Mouse (Mus musculus) midbrain, postnatal 0 days (tissue): ENCODE measurements around the gene RPS10-NUDT3. TPM values are rescaled to one million over a fixed set of nuclear protein-coding genes. Genes with fewer than 3 reads are reported as not detected.

Experiments used
- ATAC-seq: fragments of 200-750 bp; cut with Nextera tagmentation; 2 replicates; pipeline ENCODE4 v1.8.0; 2017; ENCODE audit warnings: moderate number of reproducible peaks, mild to moderate bottlenecking, moderate TSS enrichment, moderate library complexity; ENCODE audit not compliant: low FRiP score
- DNase-seq: peaks from one replicate; pipeline ENCODE4 v3.0.0-alpha.2; 2015; ENCODE audit warnings: low spot score
- H3K27ac ChIP-seq: fragments of 300-500 bp; sonication (generic); 2 replicates; pipeline ENCODE4 v1.5.1; 2014; ENCODE audit warnings: low read depth, mild to moderate bottlenecking, low read length, mixed read lengths
- H3K27me3 ChIP-seq: fragments of 300-500 bp; sonication (generic); 2 replicates; pipeline ENCODE4 v1.6.1; 2014; ENCODE audit warnings: low read length, control low read depth, mixed read lengths; ENCODE audit not compliant: insufficient read depth
- H3K36me3 ChIP-seq: fragments of 300-500 bp; sonication (generic); 2 replicates; pipeline ENCODE4 v1.6.1; 2014; ENCODE audit warnings: low read length, control low read depth, mixed read lengths; ENCODE audit not compliant: insufficient read depth
- H3K4me1 ChIP-seq: fragments of 300-500 bp; sonication (generic); 2 replicates; pipeline ENCODE4 v1.6.1; 2014; ENCODE audit warnings: mild to moderate bottlenecking, control low read depth, antibody characterized with exemption, low read length, mixed read lengths; ENCODE audit not compliant: insufficient read depth
- H3K4me2 ChIP-seq: fragments of 300-500 bp; sonication (generic); 2 replicates; pipeline ENCODE4 v1.6.1; 2014; ENCODE audit warnings: low read depth, mild to moderate bottlenecking, low read length, mixed read lengths; ENCODE audit not compliant: poor library complexity, severe bottlenecking
- H3K4me3 ChIP-seq: fragments of 300-500 bp; sonication (generic); 2 replicates; pipeline ENCODE4 v1.5.1; 2014; ENCODE audit warnings: low read depth, mild to moderate bottlenecking, low read length, moderate library complexity
- H3K9ac ChIP-seq: fragments of 300-500 bp; sonication (generic); replicated peaks from 2 replicates; pipeline ENCODE4 v1.6.1; 2014; ENCODE audit warnings: mild to moderate bottlenecking, low read length, moderate library complexity, mixed read lengths; ENCODE audit not compliant: poor library complexity, severe bottlenecking
- H3K9me3 ChIP-seq: fragments of 300-500 bp; sonication (generic); 2 replicates; pipeline ENCODE4 v1.6.1; 2016; ENCODE audit warnings: low read length, control low read depth
- CTCF ChIP-seq: IDR thresholded peaks from 2 replicates; pipeline ENCODE4 v1.5.1; 2016; ENCODE audit warnings: antibody characterized with exemption, mild to moderate bottlenecking
- WGBS: fragments of 180-500 bp; shearing (Covaris S2); extraction: QIAGEN DNeasy Blood & Tissue Kit; methylation state at CpG from one replicate; pipeline ENCODE4 v1.1.7; 2014; 5-methylcytosine and 5-hydroxymethylcytosine counted together
- polyA plus RNA-seq: library from polyadenylated mRNA; unstranded; fragments of >200 nt; fragmentation: Nextera tagmentation; extraction: Ambion mirVana; gene quantifications from 2 replicates; pipeline ENCODE4 v1.2.1, GENCODE M21; 2015
- total RNA-seq: library from RNA; depleted of rRNA; stranded (reverse); fragments of >200 nt; gene quantifications from 2 replicates; pipeline ENCODE4 v1.2.3, GENCODE M21; 2014

The RPS10-NUDT3 gene
- total and polyA plus RNA-seq, 2 experiments from 2014 or later, result not detected

DNA sequence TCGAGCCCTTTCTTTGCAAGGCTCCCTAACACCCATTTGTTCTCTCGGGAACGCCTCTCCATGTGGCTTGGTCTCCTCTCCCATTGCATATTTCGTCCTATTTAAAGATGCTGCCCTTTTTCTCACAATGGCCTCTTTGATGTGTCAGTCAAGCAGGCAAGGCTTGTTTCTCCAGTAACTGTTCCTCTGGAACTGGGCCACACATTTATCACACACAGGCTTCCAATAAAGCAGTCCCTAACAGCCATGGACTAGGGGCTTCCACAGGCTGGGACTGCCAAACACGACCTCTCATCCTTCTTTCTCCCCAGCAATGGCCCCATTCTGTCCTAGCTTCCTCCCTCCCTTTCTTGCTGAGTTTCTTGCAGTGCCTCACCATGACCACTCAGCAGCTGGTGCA lies 8.3 kb downstream of the RPS10-NUDT3 start:
- Histone ChIP-seq H3K27ac (peak overlapping the region; percentile 14; the same call in 1 of the 2 replicates), H3K36me3 (peaks cover 13% of the 10 kb centered on the region), H3K9me3 (no peaks in the 10 kb centered on the region), H3K4me2 (no peak overlapping the region), H3K4me1 (no peaks in the 10 kb centered on the region), H3K27me3 (no peaks in the 10 kb centered on the region), H3K4me3 (no peak overlapping the region), H3K9ac (no peak overlapping the region)
- DNase-seq (peak; percentile 91), ATAC-seq (peak; percentile 31)
- no peak for TF ChIP-seq CTCF
- WGBS, result 9% methylated on average over 5 of the region's 5 CpGs

DNA sequence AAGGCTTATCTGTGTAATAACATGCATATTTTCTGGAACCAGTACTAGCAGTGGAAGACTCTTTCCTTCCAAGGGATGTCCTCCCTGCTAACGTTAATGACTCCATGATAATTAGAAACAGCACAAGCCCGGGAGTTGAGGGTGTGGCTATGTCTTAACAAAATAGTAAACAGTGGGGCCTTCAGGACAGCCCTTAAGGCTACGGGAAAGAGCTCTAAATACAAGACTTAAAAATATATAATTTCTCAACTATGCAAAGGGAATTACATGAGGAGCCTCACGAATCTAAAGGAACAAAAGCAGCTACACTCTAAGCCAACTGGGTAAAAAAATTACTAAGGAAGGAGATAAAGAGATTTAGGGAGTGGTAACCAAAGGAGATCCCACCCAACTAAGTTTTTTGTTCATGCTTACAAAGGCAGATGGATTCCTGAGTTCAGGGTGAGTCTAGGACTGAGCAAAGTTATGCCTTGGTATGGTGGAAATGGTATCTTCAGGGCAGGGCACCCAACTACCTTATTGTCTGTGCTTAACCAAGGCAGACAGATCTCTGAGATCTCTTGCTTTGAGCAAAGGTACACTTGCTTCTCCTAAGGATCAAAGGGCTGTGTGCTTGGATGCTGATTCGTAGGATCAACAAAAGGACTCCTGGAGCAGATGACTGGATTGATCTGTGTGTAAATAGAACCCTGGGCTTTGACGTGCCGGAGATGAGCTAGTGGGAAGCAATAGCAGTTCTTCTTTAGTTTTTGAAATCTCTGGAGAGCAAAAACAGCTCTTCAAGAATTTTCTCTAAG lies 9.4 kb downstream of the RPS10-NUDT3 start:
- ATAC-seq, result no peak
- Histone ChIP-seq H3K4me2 (no peak overlapping the region), H3K9ac (no peak overlapping the region), H3K27ac (no peak overlapping the region), H3K9me3 (no peaks in the 10 kb centered on the region), H3K36me3 (peaks cover 3% of the 10 kb centered on the region; the same call in 1 of the 2 replicates), H3K27me3 (no peaks in the 10 kb centered on the region), H3K4me3 (no peak overlapping the region), H3K4me1 (0 out of 2 replicates have a peak, but pooled peaks cover 1% of the 10 kb centered on the region)
- TF ChIP-seq CTCF, result no peak
- 37% methylated on average over 7 of the region's 7 CpGs for WGBS
- no peak for DNase-seq

DNA sequence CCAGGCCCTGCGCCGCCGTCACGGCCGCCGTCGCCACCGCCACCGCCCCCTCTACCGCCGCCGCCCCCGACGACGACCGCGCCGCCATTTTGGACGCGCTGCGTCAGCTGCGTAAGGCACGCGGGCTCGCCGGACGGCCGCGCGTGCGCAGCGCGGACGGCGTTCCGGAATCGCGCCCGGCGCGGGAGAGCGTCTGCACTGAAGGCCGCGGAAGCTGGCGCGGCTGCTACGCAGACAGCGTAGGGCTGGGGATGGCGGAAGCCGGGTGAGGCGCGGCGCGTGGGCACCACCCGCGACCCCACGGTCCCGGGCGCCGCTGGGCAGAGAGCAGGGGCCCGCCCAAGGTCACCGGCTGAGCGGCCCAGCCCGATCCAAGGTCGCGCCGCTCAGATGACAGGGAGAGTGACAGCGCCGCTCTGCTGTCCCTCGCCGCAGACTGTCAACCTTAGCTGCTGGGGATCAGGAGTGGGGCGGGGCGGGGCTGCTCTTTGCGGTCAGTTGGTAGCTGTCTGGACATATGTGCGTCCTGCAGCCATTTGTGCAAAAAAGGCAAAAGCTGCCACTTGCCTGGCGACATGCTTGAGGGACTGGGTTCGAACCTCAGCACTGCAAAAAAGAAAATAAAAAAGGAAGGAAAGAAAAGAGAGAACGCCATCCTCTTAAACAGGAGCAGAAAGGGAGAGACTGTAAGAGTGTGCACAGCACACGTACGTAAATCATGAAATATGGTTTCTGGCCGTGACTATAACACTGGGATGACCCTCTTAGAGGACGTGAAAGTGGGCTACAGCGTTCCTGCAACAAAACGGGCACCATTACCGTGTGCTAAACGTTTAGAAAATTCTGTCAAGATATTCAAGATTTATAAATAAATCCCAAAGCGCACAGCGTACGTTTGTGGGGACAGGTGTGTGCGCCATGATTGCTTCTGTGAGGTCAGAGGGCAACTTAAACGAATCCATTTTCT lies 11.4 kb downstream of the RPS10-NUDT3 start, which contains the start of gene Nudt3:
Nudt3 (minus strand) TSS at position 136 of the 967 bp plus-strand sequence.
- no peaks in the 10 kb centered on the region for H3K9me3 ChIP-seq
- peak within 1 kb of the TSS; percentile 100 for H3K27ac ChIP-seq
- peak within 1 kb of the TSS; percentile 99 for H3K9ac ChIP-seq
- H3K27me3 ChIP-seq, result no peaks in the 10 kb centered on the region
- 15% methylated on average over 44 of the region's 91 CpGs for WGBS
- 0 out of 2 replicates have a peak, but pooled peaks have one; percentile 10 for TF ChIP-seq CTCF
- peak within 1 kb of the TSS; percentile 88 for H3K4me3 ChIP-seq
- peaks cover 4% of the 10 kb centered on the region; the same call in 1 of the 2 replicates for H3K4me1 ChIP-seq
- H3K4me2 ChIP-seq, result peak within 1 kb of the TSS; percentile 72
- peak; percentile 86 for ATAC-seq
- H3K36me3 ChIP-seq, result no peaks in the 10 kb centered on the region
- DNase-seq, result peak; percentile 95

DNA sequence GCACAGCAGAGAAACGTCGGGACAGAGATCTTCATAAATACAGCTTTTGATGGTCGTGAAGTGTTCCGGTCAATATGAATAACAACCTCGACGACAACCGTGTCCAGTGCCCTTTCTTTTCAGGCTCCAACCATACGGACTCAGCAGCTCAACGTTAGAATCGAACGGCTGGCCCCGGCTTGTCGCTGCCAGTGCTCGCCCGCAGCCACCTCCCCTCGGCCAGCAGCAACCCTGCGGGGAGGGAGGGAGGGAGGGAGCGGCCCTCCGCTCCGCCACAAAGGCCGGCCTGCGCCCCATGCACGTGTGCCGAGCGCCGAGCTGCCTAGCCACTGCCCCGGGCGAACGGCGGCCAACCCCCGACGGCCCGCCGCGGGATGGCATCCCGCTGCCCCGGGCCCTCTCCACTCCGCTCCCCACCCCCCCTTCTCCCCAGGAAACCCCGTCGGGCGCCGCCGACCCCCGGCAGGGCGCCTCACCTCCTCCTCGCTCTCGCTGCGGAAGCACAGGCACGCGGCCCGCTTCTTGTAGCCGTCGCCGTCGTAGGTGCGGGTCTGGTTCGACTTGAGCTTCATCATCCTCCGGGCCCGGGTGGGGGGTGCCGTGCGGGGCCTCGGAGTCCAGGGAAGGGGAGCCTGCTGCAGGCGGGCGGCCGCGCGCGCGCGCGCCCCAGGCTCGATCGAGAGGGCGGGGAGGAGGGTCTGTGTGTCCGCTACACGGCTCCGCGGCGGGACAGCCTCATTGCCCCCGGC lies 12.2 kb downstream of the RPS10-NUDT3 start:
- peak overlapping the region; percentile 88 for H3K4me3 ChIP-seq
- no peaks in the 10 kb centered on the region for H3K9me3 ChIP-seq
- WGBS, result under 1% methylated on average over 46 of the region's 80 CpGs
- H3K4me1 ChIP-seq, result peaks cover 4% of the 10 kb centered on the region; the same call in 1 of the 2 replicates
- peak; percentile 24 for ATAC-seq
- peak overlapping the region; percentile 99 for H3K9ac ChIP-seq
- no peaks in the 10 kb centered on the region for H3K27me3 ChIP-seq
- peak; percentile 67 for DNase-seq
- no peak for TF ChIP-seq CTCF
- no peaks in the 10 kb centered on the region for H3K36me3 ChIP-seq
- H3K27ac ChIP-seq, result peak overlapping the region; percentile 100
- H3K4me2 ChIP-seq, result peak overlapping the region; percentile 67
